Mouse (Mus musculus) neutrophil, adult 5-6 weeks (primary cell): ENCODE results near the gene Celf1. TPM values are rescaled to one million over a fixed set of nuclear protein-coding genes. Genes with fewer than 3 reads are reported as not detected.

Experiments
- ATAC-seq: fragments of 151-379, 151-347 bp; 2 replicates; pipeline ENCODE4 v1.8.0; 2017; ENCODE audit warnings: mild to moderate bottlenecking, moderate TSS enrichment; ENCODE audit not compliant: insufficient number of reproducible peaks, poor library complexity, low FRiP score, severe bottlenecking; ENCODE audit errors: extremely low read depth
- total RNA-seq: library from RNA; stranded (forward); fragments of 200-1000 nt; gene quantifications from 2 replicates; pipeline ENCODE4 v1.2.3, GENCODE M21; 2017

Celf1 gene
- total RNA-seq, 1 experiment from 2014 or later: 53.0 TPM

- ATAC-seq: no peak
Observed at GRCm38 (mm10) chr2:91052752-91053151, 112.6 kb downstream of the Celf1 start.

GRCm38 (mm10) chr2:91053181-91053933 lies 113.2 kb downstream of the Celf1 start:
- ATAC-seq: no peak

- peak; percentile 95 for ATAC-seq
Observed at GRCm38 (mm10) chr2:91053934-91054382, 113.8 kb downstream of the Celf1 start, which contains the start of gene Psmc3. TSS of gene Psmc3 (plus strand) at chr2:91054009.

GRCm38 (mm10) chr2:91058435-91058834 lies 118.3 kb downstream of the Celf1 start:
- no peak for ATAC-seq

- no peak for ATAC-seq
Observed at GRCm38 (mm10) chr2:91059376-91059775, 119.2 kb downstream of the Celf1 start.

GRCm38 (mm10) chr2:91060544-91061355 lies 120.6 kb downstream of the Celf1 start:
- ATAC-seq: no peak

GRCm38 (mm10) chr2:91061849-91062481 lies 121.8 kb downstream of the Celf1 start:
- ATAC-seq: no peak

GRCm38 (mm10) chr2:91062779-91063606 lies 122.8 kb downstream of the Celf1 start:
- ATAC-seq: no peak

GRCm38 (mm10) chr2:91064211-91064610 lies 124.0 kb downstream of the Celf1 start:
- ATAC-seq: no peak

GRCm38 (mm10) chr2:91065544-91065943 lies 125.4 kb downstream of the Celf1 start:
- peak; percentile 24; the same call in 1 of the 2 replicates for ATAC-seq

- ATAC-seq: no peak
Observed at GRCm38 (mm10) chr2:91066455-91066854, 126.3 kb downstream of the Celf1 start.

GRCm38 (mm10) chr2:91068162-91068871 lies 128.1 kb downstream of the Celf1 start:
- no peak for ATAC-seq

- no peak for ATAC-seq
Observed at GRCm38 (mm10) chr2:91068872-91069165, 128.6 kb downstream of the Celf1 start.

Other genes starting within 250 kb of the Celf1 start
- gene Fnbp4, start 195.0 kb upstream of the Celf1 start, total RNA-seq: 309 and 373 TPM in 2 replicates
- gene Agbl2, start 157.7 kb upstream of the Celf1 start, total RNA-seq: not detected in 2 replicates
- gene Mtch2, start 93.2 kb upstream of the Celf1 start, total RNA-seq: 91.6 and 92.8 TPM in 2 replicates
- gene C1qtnf4, start 54.5 kb upstream of the Celf1 start, total RNA-seq: not detected in 2 replicates
- gene Kbtbd4, start 35.6 kb upstream of the Celf1 start, total RNA-seq: 16.3 and 16.5 TPM in 2 replicates
- 66.7 and 76.9 TPM in 2 replicates for gene Ndufs3, start 35.6 kb upstream of the Celf1 start, total RNA-seq
- 0.47 TPM in 1 of 2 replicates, not detected in the other for gene Rapsn, start 95.2 kb downstream of the Celf1 start, total RNA-seq
- gene Psmc3, start 113.6 kb downstream of the Celf1 start, total RNA-seq: 132 and 144 TPM in 2 replicates
- 17.0 and 20.4 TPM in 2 replicates for gene Slc39a13, start 130.0 kb downstream of the Celf1 start, total RNA-seq
- gene Spi1, start 142.0 kb downstream of the Celf1 start, total RNA-seq: 388 and 389 TPM in 2 replicates
- 1.3 and 2.1 TPM in 2 replicates for gene Mybpc3, start 177.8 kb downstream of the Celf1 start, total RNA-seq
- gene Madd, start 243.5 kb downstream of the Celf1 start, total RNA-seq: 126 and 151 TPM in 2 replicates